Mouse (Mus musculus) adrenal gland, adult 18-20 months (tissue): ENCODE data around the gene Rpap1. TPM values are rescaled to one million over a fixed set of nuclear protein-coding genes. Genes with fewer than 3 reads are reported as not detected.

ENCODE experiments used
- DNase-seq, 2 experiments: peaks; one replicate each; pipeline ENCODE4 v3.0.0; 2021 to 2022; ENCODE audit warnings: low spot score in 2 of 2
- total RNA-seq, 2 experiments: library from RNA; stranded (reverse); gene quantifications; 1 replicate in 1 of 2; 2 replicates in 1 of 2; pipeline ENCODE4 v1.2.3; 2021

Rpap1 gene
- total RNA-seq, 2 experiments from 2014 or later, result 12.5 to 14.4 TPM

DNA sequence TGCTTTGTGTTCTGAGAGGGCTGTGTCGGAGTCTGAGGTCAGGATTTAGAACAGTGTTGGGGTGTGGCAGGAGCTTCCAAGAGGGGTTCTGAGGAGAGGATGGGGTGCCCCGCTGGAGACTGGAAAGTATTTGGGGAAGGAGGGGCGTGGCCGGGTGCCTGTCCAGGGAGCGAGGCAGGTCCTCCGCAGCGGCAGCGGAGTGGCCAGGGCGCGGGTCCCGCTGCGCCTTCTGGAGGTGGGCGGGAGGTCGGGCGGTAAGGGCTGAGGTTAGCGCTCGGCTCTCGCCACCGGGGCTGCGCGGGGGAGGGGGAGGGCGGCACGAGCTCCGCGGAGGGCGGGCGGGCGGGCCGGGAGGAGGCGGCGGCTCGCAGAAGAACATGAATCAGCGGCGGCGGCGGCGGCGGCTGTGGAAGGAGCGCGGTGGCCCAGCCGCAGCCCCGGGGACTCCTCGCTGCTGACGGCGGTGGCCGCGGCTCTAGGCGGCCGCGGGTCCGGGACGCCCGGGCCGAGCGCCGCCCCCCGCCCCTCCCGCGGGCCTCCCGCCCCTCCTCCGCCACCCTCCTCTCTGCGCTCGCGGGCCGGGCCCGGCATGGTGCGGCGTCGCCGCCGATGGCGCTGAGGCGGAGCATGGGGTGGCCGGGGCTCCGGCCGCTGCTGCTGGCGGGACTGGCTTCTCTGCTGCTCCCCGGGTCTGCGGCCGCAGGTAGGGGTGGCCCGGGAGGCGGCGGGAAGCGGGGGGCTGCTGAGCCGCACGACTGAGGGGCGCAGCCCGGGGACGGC lies 12.0 kb upstream of the Rpap1 start:
- peak; percentile 46 to 52 for DNase-seq

- DNase-seq, result peak; percentile 48 to 49
Observed at GRCm38 (mm10) chr2:119798246-119798927, 11.1 kb upstream of the Rpap1 start.

- DNase-seq, result no peak
Observed at GRCm38 (mm10) chr2:119797279-119797783, 10.0 kb upstream of the Rpap1 start, which contains the start of gene Tyro3. Gene Tyro3 (plus strand): TSS chr2:119797733.

GRCm38 (mm10) chr2:119789996-119790395 lies 2.7 kb upstream of the Rpap1 start:
- DNase-seq, result no peak

GRCm38 (mm10) chr2:119767246-119767645 lies 20.1 kb downstream of the Rpap1 start:
- no peak for DNase-seq

- DNase-seq, result no peak
Observed at GRCm38 (mm10) chr2:119763924-119764323, 23.4 kb downstream of the Rpap1 start.

DNA sequence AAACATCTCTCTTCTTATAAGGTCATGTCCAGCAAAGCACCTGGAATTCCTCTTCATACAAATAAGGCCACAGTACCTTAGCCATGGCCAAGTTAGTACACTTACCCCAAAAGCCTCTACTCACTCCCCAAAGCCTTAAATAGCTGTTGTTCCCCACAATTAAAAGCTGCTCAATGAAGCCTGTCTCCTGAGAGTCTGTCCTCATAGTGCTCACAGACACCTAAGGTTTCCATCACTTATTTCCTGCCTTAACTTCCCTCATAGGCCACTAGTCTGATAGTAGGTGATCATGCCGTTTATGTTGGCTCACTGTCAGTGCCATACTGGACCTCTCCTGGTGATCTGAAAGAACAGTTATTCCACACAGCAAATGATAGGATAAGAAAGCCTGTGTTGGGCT lies 25.1 kb downstream of the Rpap1 start:
- DNase-seq, result no peak

DNA sequence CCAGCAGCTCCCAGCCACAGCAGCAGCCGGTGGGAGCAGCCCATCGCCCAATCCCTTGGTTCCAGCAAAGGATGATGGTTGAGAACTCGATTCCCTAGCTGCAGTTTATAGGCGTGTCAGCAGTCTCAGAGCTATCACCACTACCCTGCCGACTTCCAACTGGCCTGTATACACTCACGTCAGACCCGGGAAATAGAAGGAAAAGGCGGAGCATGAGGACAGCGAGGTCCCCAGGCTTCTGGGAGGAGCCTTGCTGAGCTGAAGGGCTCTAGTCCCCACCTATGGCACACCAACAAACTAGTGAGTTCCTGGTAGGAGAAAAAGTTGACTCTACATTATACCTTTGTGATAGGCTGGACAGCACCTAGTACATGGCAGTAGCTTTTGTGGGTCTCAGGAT lies 27.1 kb downstream of the Rpap1 start, which contains the start of gene Ltk:
Gene Ltk (minus strand): TSS at position 181 of the 400 bp plus-strand sequence.
- DNase-seq, result no peak

DNA sequence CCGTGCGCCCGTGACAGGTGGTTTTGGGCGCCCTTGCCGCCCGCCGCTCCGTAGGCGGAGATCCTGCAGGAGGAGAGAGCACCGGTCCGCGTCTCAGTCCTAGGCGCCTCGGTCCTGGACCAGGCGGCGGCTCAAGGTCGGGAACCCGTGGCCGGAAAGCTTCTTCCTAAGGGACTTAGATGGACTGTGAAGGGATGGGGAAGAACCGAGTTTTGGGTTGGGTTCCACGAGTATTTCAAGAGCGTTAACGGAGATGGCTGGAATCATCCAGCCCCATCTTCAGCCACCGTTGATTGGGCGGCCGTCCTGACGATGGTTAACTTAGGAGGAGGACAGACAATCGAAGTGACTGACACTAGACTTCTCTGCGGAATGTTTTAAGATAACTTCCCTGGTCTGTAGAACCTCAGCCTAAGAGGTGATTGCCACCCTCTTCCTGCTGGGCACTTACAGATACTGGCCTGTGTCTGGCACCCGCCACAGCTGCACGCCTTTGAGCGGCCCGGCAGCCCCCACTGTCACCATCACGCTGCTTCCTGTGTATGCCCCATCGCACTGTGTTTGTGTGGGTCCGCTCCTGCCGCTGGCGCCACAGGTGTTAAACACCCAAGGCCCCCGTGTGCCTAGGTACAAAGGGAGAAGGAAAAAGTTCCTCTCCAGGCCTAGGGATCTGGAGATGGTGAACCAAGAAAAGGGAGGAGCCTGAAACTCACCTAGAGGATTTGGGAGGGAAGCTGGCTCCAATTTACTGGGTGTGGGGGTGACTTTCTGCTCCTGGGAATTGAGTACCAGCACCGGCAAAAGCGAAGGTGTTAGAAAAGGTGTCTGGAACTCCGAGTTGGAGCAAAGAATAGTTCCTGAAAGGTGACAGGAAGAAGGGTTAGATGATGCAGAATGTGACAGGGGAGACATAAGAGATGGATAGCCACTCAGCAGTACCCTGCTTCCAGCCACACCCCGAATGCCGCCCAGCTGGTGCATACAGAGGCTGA lies 28.2 kb downstream of the Rpap1 start:
- no peak for DNase-seq

DNA sequence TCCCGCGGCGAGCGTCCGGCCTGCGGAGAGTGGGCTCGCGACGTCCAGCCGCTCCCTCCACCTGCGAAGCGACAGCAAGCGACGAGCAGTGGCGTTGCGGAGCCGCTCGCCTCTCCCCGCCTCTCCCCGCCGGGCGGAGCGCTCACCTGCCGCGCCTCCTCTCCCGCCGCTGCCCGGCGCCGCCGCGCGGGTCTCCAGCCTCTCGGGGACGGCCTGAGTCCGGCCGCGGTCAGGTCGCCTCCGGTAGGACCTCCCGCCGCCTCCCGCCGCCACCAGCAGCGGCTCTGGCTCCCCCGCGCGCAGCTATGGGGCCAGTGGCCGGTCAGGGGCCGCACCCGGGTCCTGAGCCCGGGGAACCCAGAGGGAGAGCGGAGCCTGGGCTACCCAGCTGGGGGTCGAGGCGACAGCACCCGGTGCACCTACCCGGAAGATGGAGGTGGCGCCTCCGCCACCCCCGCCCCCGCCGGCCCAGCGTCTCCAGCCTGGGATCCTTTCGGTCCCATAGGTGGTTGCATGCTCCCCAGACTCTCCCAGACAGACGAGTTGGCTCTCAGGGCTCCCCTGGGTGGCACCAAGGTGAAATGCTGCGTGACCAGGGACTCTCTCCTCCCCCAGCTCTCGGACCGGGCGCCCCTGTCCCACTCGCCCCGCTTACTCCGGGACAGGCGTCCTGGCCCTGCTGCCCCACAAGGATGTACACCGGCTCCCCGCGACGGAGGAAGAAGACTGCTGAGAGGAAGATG lies 29.1 kb downstream of the Rpap1 start:
- DNase-seq, result peak; percentile 37 to 42

DNA sequence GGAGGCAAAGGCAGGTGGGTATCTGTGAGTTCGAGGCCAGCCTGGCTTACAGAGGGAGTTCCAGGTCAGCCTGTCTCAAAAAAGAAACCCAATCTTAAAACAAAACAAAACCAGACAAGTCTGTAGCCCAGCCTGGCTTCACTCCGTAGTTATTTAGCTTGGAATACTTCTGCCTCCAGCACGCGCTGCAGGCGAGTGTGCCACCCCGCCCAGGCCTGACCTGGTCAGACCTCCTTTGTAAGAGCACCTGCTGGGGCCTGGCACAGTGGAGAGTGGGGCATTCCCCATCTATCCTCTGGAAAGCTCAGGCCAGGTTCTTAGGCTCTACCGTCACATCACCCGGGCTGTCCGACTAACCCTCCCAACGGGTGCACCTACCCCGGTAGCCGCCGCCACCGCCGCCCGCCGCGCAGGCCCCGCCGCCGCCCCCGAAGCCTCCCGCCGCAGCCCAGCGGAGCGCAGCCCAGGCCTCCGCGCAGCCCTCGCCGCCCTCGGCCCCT lies 29.7 kb downstream of the Rpap1 start:
- no peak for DNase-seq

- DNase-seq, result no peak
Observed at GRCm38 (mm10) chr2:119749260-119749659, 38.1 kb downstream of the Rpap1 start.

GRCm38 (mm10) chr2:119747554-119747953 lies 39.8 kb downstream of the Rpap1 start:
- no peak for DNase-seq

DNA sequence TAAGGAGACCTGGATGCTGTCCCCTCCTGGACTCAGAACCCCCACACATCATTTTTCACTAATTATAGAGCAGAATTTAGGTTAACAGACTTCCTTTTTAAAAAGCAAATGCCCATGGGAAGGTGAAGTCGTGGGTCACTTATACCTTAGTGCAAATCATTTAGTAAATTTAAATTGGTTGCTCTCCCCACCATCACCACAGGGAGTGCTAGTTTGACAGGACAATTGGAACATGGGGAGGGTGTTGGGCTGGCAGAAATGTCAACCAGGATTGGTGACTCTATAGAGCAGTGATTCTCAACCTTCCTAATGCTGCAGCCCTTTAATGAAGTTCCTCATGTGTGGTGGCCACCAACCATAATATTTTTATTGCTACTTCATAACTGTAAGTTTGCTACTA lies 42.1 kb downstream of the Rpap1 start:
- no peak for DNase-seq

GRCm38 (mm10) chr2:119744163-119745111 lies 42.9 kb downstream of the Rpap1 start:
- DNase-seq, result no peak

DNA sequence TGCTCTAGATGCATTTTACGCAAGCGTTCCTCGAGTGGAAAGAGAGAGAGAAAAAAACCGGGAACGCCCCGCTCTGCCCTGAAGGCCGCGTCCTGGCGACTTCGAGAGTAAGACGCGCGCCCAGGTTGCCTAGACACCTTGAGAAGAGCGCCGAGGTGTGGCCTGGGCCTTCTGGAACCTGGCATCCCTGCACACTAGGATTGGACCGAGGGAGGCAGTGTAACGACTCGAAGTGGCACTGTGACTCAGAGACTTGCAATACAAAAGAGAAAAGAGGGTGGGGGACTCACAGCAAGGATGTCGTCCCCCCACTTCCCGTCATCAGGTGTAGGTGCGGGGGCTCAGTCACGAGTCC lies 43.6 kb downstream of the Rpap1 start:
- DNase-seq, result no peak

DNA sequence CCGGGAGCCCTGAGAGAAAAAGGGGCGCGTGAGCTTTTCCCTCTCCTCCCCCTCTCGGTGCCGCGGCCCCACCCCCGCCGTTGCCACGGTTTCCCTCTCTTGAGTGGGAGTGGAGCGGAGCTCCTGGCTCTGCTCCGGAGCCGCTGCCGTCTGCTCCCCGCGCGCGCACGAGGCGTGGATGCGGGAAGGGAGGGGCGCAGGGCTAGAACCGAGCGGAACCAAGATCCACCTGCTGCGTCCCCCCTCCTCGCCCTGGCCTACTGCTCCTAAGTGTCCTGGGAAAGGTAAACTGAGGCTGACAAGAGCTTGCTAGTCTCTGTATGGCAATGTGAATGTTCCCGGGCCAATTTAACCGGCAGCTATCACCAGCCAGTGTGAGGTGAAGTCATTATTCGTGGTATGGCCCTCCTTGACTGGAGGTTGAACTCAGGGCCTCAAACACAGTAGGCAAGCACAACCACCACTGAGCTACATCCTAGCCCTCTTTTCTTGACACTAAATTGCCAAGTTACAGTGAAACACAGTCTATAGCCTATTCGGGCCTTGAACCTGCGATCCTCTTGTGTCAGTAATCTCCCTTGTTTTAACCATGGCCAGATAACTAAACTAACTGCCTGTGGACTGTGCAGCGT lies 44.0 kb downstream of the Rpap1 start:
- DNase-seq, result no peak

- DNase-seq, result peak; percentile 47 to 51
Observed at GRCm38 (mm10) chr2:119742461-119743175, 44.7 kb downstream of the Rpap1 start.
